8 mouse cellular contexts compared by ENCODE assay signal in genomic region chr17:83526624-83527532, GRCm38 (mm10). TPM values are rescaled to one million over a fixed set of nuclear protein-coding genes. Genes with fewer than 3 reads are reported as not detected.
DNase-seq lines count a peak whose midpoint lies in the region; ATAC-seq lines count a peak whose summit lies in the region.

No protein-coding gene starts in this region.

- peak overlapping the region; percentile 78 for H3K27ac ChIP-seq in heart, embryonic 11.5 days (ENCODE audit: low read depth, low read length)
- peak overlapping the region; percentile 91 for H3K27ac ChIP-seq in kidney, embryonic 16.5 days (ENCODE audit: low read length)

- peak; percentile 81 for ATAC-seq in heart, embryonic 11.5 days (replicated peaks; ENCODE audit: insufficient number of reproducible peaks, low FRiP score, low TSS enrichment)
- peak; percentile 64 for ATAC-seq in kidney, embryonic 16.5 days (ENCODE audit: low FRiP score, low TSS enrichment)

- no peaks in the 10 kb centered on the region for H3K36me3 ChIP-seq in heart, embryonic 11.5 days (ENCODE audit: control insufficient read depth, insufficient read depth, low read length)
- no peaks in the 10 kb centered on the region for H3K36me3 ChIP-seq in kidney, embryonic 16.5 days (ENCODE audit: insufficient read depth, low read length)

- H3K4me2 ChIP-seq in heart, embryonic 11.5 days = peak overlapping the region; percentile 75
- peak overlapping the region; percentile 34 for H3K4me2 ChIP-seq in kidney, embryonic 16.5 days (replicated peaks; ENCODE audit: low read depth, low read length)

- H3K27me3 ChIP-seq in heart, embryonic 11.5 days (ENCODE audit: control insufficient read depth, insufficient read depth, low read length) = no peaks in the 10 kb centered on the region
- H3K27me3 ChIP-seq in kidney, embryonic 16.5 days (ENCODE audit: insufficient read depth, low read length) = no peaks in the 10 kb centered on the region

- peaks cover 24% of the 10 kb centered on the region for H3K4me1 ChIP-seq in heart, embryonic 11.5 days (ENCODE audit: control insufficient read depth, insufficient read depth, low read length)
- H3K4me1 ChIP-seq in kidney, embryonic 16.5 days (ENCODE audit: insufficient read depth, low read length) = peaks cover 44% of the 10 kb centered on the region

- peak overlapping the region; percentile 36 for H3K4me3 ChIP-seq in heart, embryonic 11.5 days (ENCODE audit: low read depth, low read length)
- H3K4me3 ChIP-seq in kidney, embryonic 16.5 days (ENCODE audit: low read length) = no peak overlapping the region

- peak overlapping the region; percentile 69 for H3K9ac ChIP-seq in heart, embryonic 11.5 days (ENCODE audit: low read depth, low read length)
- no peak overlapping the region; the same call in 1 of the 2 replicates for H3K9ac ChIP-seq in kidney, embryonic 16.5 days (replicated peaks; ENCODE audit: low read length)

- 28% methylated on average over 13 of the region's 13 CpGs for WGBS in heart, embryonic 11.5 days (ENCODE audit: insufficient replicate concordance)
- WGBS in kidney, embryonic 16.5 days = 28% methylated on average over 13 of the region's 13 CpGs

- no peaks in the 10 kb centered on the region for H3K9me3 ChIP-seq in heart, embryonic 11.5 days (replicated peaks; ENCODE audit: control insufficient read depth, low read length)
- H3K9me3 ChIP-seq in kidney, embryonic 16.5 days (ENCODE audit: low read length) = no peaks in the 10 kb centered on the region

- peak; percentile 31 for DNase-seq in adrenal gland, adult 2 months
- DNase-seq in adrenal gland, adult 18-20 months (ENCODE audit: low spot score in 2 of 2) = no peak
- DNase-seq in c-Kit-positive CD71-positive TER-119-positive erythroid progenitor cells, embryonic 14.5 days (ENCODE audit: low spot score) = peak; percentile 51
- DNase-seq in lung, postnatal 36 days = peak; percentile 71
- peak; percentile 50 to 70 for DNase-seq in spleen, postnatal 4 days (ENCODE audit: low spot score in 2 of 2)
- DNase-seq in adipocyte (ENCODE audit: low spot score) = no peak

RNA-seq across cellular contexts. Expression of gene Cox7a2l, which starts 9.7 kb away (rescaled TPM):
- total RNA-seq in adrenal gland, adult 2 months (2021) = 100 to 1,000 TPM; 141 to 185 TPM
- polyA plus RNA-seq in adrenal gland, adult 2 months (2012; rRNA removed) = 68.7 and 87.2 TPM in 2 replicates
- total RNA-seq in adrenal gland, adult 18-20 months (2021) = 100 to 1,000 TPM; 186 to 198 TPM
- polyA plus RNA-seq in heart, embryonic 11.5 days (2014; fragmentation: Nextera tagmentation; extraction: Ambion mirVana) = 202 and 217 TPM in 2 replicates
- 186 and 196 TPM in 2 replicates for polyA plus RNA-seq in kidney, embryonic 16.5 days (2015; fragmentation: Nextera tagmentation; extraction: Ambion mirVana)

Comparison
In these comparisons a context has a peak if more than half of its experiments do, and no peak if none do; other contexts are left out.
1. DNase-seq: peak in adrenal gland, adult 2 months (single experiment), c-Kit-positive CD71-positive TER-119-positive erythroid progenitor cells, embryonic 14.5 days (single experiment), lung, postnatal 36 days (single experiment) and spleen, postnatal 4 days (2 of 2); none in adrenal gland, adult 18-20 months (0 of 2) and adipocyte (single experiment).